Mouse (Mus musculus): Measurements from ENCODE around the gene Uvrag. TPM values are rescaled to one million over a fixed set of nuclear protein-coding genes. Genes with fewer than 3 reads are reported as not detected.

Gene Uvrag
- total and polyA plus RNA-seq, 3 experiments, result 13.1 to 29.9 (median 23.3) TPM

DNA sequence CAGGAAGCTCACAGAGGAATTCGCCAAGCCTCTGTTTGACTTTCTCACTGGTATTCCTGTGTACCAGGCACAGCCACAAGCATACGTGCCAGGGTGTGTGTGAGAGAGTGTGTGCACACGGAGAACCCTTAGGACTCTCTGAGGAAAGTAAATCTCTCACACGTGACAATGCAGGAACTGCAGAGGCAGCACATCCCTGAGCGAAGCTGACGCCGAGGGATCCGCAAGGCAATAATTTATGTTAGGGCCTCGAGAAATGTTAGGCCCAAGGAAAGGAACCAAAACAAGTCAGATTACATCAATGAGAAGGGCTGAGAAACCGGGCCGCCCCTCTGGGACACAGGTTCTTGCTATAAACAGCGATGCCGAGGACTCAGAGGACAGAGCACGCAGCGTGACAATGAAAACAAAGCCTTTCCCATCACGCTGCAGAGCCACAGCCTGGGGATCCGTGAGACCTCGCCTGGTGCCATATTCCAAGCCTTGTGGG is 216.5 kb downstream of the Uvrag start:
- TF ChIP-seq POLR2AphosphoS5 (IDR thresholded peaks at IDR 0.05; ENCODE audit: insufficient replicate concordance, low read depth, low read length) (no peak), GATA2 (IDR thresholded peaks at IDR 0.05; ENCODE audit: borderline replicate concordance, low read depth, low read length) (no peak)
- H3K4me1 ChIP-seq (ENCODE audit: insufficient read depth, low read depth, low read length), result no peaks in the 10 kb centered on the region
- no peaks in the 10 kb centered on the region for H3K9me3 ChIP-seq (replicated peaks)
- DNase-seq (ENCODE audit: low spot score) (no peak), ATAC-seq (ENCODE audit: extremely low read depth, insufficient number of reproducible peaks, low FRiP score, poor library complexity, severe bottlenecking) (no peak)
- peaks cover 20% of the 10 kb centered on the region for H3K36me3 ChIP-seq (replicated peaks)
- H3K4me3 ChIP-seq (ENCODE audit: low read depth, low read length), result no peak overlapping the region
- no peaks in the 10 kb centered on the region for H3K27me3 ChIP-seq (ENCODE audit: insufficient read depth, low read length)

DNA sequence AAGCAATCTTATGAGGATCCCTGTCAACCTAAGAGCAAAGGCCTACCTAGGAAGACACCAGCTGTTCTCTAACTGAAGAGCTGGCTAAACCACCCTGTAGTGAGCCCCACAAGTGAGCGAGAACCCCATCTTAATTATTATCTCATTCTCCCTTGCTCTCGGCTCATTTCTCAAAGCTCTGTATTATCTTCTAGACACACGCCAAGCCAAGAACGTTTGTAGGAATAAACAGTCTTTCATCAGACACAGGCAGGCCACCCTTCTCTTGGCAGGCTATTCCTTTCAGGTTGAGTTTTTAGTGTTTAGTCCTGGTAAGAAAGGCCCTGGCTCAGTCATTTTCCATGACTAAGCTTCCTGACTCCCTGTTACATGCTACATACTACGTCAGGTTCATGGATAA is 218.0 kb downstream of the Uvrag start:
- ATAC-seq (ENCODE audit: extremely low read depth, insufficient number of reproducible peaks, low FRiP score, poor library complexity, severe bottlenecking), result no peak
- no peak for DNase-seq (ENCODE audit: low spot score)
- H3K36me3 ChIP-seq (replicated peaks), result peaks cover 20% of the 10 kb centered on the region
- H3K4me1 ChIP-seq (ENCODE audit: insufficient read depth, low read depth, low read length), result no peaks in the 10 kb centered on the region
- no peaks in the 10 kb centered on the region for H3K9me3 ChIP-seq (replicated peaks)
- no peak for TF ChIP-seq GATA2 (IDR thresholded peaks at IDR 0.05; ENCODE audit: borderline replicate concordance, low read depth, low read length)
- H3K4me3 ChIP-seq (ENCODE audit: low read depth, low read length), result no peak overlapping the region
- H3K27me3 ChIP-seq (ENCODE audit: insufficient read depth, low read length), result no peaks in the 10 kb centered on the region

DNA sequence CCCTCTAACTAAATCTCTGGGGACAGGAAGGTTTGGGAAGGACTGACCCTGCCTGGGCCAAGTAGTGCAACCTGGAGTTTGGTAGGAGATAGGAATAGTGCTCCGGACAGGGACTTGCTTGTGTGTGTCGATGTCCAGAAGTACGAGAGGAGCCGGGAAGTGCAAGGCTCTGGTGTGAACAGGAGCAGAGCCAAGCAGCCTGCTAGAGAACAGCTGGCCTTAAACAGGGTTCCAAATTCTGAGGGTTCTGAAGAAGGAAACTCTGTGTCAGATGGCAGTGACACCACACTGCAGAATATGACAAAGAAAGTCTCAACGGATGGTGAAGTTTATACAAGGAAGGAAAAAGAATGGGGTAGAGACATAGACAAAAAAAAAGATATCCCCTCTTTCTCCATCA is 223.5 kb downstream of the Uvrag start:
- ATAC-seq (ENCODE audit: extremely low read depth, insufficient number of reproducible peaks, low FRiP score, poor library complexity, severe bottlenecking), result no peak
- TF ChIP-seq TAL1 (conservative IDR thresholded peaks at IDR 0.05; ENCODE audit: low read depth, low read length) (no peak), GATA2 (IDR thresholded peaks at IDR 0.05; ENCODE audit: borderline replicate concordance, low read depth, low read length) (no peak), POLR2AphosphoS5 (IDR thresholded peaks at IDR 0.05; ENCODE audit: insufficient replicate concordance, low read depth, low read length) (no peak), GATA1 (IDR thresholded peaks at IDR 0.05; ENCODE audit: borderline replicate concordance, low read length) (no peak), CTCF (IDR thresholded peaks at IDR 0.05; ENCODE audit: low read depth, low read length) (no peak)
- H3K4me1 ChIP-seq (ENCODE audit: insufficient read depth, low read depth, low read length), result no peaks in the 10 kb centered on the region

DNA sequence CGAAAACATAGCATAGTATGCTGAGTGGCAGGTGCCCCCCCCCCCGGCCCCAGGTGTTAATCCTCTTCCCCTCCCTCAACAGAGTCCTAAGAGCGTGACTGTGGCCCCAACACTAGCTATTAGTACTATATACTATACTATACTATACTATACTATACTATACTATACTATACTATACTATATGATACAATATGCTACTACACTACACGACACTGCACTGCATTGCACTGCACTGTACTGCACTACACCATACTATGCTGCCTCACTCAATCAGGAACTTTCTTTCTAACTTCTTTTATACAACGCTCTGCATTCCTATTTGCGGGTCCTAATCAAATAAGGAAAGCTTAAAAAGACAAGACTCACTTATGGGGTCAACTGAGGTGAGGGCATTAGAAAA is 224.4 kb downstream of the Uvrag start:
- no peak for DNase-seq (ENCODE audit: low spot score)
- no peaks in the 10 kb centered on the region for H3K9me3 ChIP-seq (replicated peaks)
- peaks cover 7% of the 10 kb centered on the region for H3K36me3 ChIP-seq (replicated peaks)
- H3K4me1 ChIP-seq (ENCODE audit: insufficient read depth, low read depth, low read length), result no peaks in the 10 kb centered on the region
- no peaks in the 10 kb centered on the region for H3K27me3 ChIP-seq (ENCODE audit: insufficient read depth, low read length)
- TF ChIP-seq TAL1 (conservative IDR thresholded peaks at IDR 0.05; ENCODE audit: low read depth, low read length) (no peak), GATA1 (IDR thresholded peaks at IDR 0.05; ENCODE audit: borderline replicate concordance, low read length) (no peak), CTCF (IDR thresholded peaks at IDR 0.05; ENCODE audit: low read depth, low read length) (no peak), POLR2AphosphoS5 (IDR thresholded peaks at IDR 0.05; ENCODE audit: insufficient replicate concordance, low read depth, low read length) (no peak), GATA2 (IDR thresholded peaks at IDR 0.05; ENCODE audit: borderline replicate concordance, low read depth, low read length) (no peak)
- no peak overlapping the region for H3K4me3 ChIP-seq (ENCODE audit: low read depth, low read length)
- no peak for ATAC-seq (ENCODE audit: extremely low read depth, insufficient number of reproducible peaks, low FRiP score, poor library complexity, severe bottlenecking)

More for the DNA sequence above, 223.5 kb downstream of the Uvrag start:
- H3K4me3 ChIP-seq (ENCODE audit: low read depth, low read length), result no peak overlapping the region
- H3K36me3 ChIP-seq (replicated peaks), result peaks cover 7% of the 10 kb centered on the region
- DNase-seq (ENCODE audit: low spot score), result no peak
- no peaks in the 10 kb centered on the region for H3K9me3 ChIP-seq (replicated peaks)
- H3K27me3 ChIP-seq (ENCODE audit: insufficient read depth, low read length), result no peaks in the 10 kb centered on the region

DNA sequence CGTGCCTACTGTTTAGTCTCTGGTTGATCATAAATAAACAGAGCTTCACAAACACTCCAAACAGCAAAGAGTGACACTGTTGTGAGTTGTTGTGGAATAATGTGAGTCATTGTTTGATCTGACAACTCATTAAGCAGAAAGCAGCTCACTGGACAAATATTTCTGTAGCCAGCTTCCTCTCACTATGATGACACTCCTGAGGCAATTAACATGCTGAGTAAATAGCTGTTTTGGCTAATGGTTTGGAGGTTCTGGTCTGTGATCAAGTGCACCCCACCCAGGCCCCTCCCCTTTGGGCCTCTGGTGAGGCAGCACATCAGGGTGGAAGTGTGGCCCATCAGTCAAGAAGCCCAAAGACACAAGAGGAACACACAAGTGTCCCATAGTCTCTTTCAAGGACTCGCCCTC is 228.0 kb downstream of the Uvrag start:
- H3K4me1 ChIP-seq (ENCODE audit: insufficient read depth, low read depth, low read length), result no peaks in the 10 kb centered on the region
- no peaks in the 10 kb centered on the region for H3K9me3 ChIP-seq (replicated peaks)
- H3K36me3 ChIP-seq (replicated peaks), result peaks cover 7% of the 10 kb centered on the region
- no peaks in the 10 kb centered on the region for H3K27me3 ChIP-seq (ENCODE audit: insufficient read depth, low read length)
- DNase-seq (ENCODE audit: low spot score) (no peak), ATAC-seq (ENCODE audit: extremely low read depth, insufficient number of reproducible peaks, low FRiP score, poor library complexity, severe bottlenecking) (no peak)
- no peak overlapping the region for H3K4me3 ChIP-seq (ENCODE audit: low read depth, low read length)
- TF ChIP-seq CTCF (IDR thresholded peaks at IDR 0.05; ENCODE audit: low read depth, low read length) (no peak), GATA1 (IDR thresholded peaks at IDR 0.05; ENCODE audit: borderline replicate concordance, low read length) (no peak), POLR2AphosphoS5 (IDR thresholded peaks at IDR 0.05; ENCODE audit: insufficient replicate concordance, low read depth, low read length) (no peak), TAL1 (conservative IDR thresholded peaks at IDR 0.05; ENCODE audit: low read depth, low read length) (no peak), GATA2 (IDR thresholded peaks at IDR 0.05; ENCODE audit: borderline replicate concordance, low read depth, low read length) (no peak)

DNA sequence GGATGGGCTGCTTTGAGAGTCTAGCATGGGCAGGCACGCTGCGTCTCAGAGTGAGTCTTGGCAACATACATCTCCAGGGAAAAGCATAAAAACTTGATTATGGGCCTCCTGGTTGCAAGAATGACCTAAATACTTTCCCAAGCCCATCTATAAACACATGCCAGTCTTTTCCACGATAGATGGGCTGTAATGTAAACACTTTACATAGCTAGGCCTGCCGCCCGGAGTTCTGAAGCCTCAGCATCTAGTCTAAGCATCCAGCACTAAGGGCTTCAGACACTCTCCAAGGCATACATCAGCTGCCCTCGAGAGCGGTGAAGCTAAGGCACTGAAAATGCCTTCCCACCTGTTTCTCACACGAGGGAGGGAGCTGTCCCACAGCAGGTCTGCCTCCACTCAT is 229.7 kb downstream of the Uvrag start:
- no peaks in the 10 kb centered on the region for H3K4me1 ChIP-seq (ENCODE audit: insufficient read depth, low read depth, low read length)
- no peak overlapping the region for H3K4me3 ChIP-seq (ENCODE audit: low read depth, low read length)
- TF ChIP-seq GATA1 (IDR thresholded peaks at IDR 0.05; ENCODE audit: borderline replicate concordance, low read length), result no peak
- TF ChIP-seq GATA2 (IDR thresholded peaks at IDR 0.05; ENCODE audit: borderline replicate concordance, low read depth, low read length), result no peak
- no peak for TF ChIP-seq TAL1 (conservative IDR thresholded peaks at IDR 0.05; ENCODE audit: low read depth, low read length)
- no peak for TF ChIP-seq POLR2AphosphoS5 (IDR thresholded peaks at IDR 0.05; ENCODE audit: insufficient replicate concordance, low read depth, low read length)
- TF ChIP-seq CTCF (IDR thresholded peaks at IDR 0.05; ENCODE audit: low read depth, low read length), result no peak
- H3K27me3 ChIP-seq (ENCODE audit: insufficient read depth, low read length), result no peaks in the 10 kb centered on the region
- H3K36me3 ChIP-seq (replicated peaks), result peaks cover 10% of the 10 kb centered on the region
- ATAC-seq (ENCODE audit: extremely low read depth, insufficient number of reproducible peaks, low FRiP score, poor library complexity, severe bottlenecking), result no peak
- DNase-seq (ENCODE audit: low spot score), result no peak
- H3K9me3 ChIP-seq (replicated peaks), result no peaks in the 10 kb centered on the region

DNA sequence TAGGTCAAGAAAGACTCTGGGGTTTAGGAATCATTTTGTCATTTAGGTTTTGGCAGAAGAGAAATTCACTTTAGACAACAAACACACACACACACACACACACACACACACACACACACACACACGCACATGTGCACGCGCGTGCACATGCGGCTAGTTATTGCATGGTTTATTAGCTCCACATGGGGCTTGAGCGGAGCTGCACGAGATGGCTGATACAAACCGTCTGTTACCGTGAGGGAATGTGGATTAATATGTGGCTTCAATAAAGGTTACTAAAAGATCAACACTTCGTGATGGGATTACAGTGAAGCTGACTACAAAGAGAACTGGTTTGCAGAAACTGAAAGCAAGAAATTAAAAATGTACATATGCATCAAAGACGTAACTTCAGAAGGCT is 230.2 kb downstream of the Uvrag start:
- H3K4me1 ChIP-seq (ENCODE audit: insufficient read depth, low read depth, low read length), result no peaks in the 10 kb centered on the region
- peaks cover 16% of the 10 kb centered on the region for H3K36me3 ChIP-seq (replicated peaks)
- DNase-seq (ENCODE audit: low spot score) (no peak), ATAC-seq (ENCODE audit: extremely low read depth, insufficient number of reproducible peaks, low FRiP score, poor library complexity, severe bottlenecking) (no peak)
- no peak overlapping the region for H3K4me3 ChIP-seq (ENCODE audit: low read depth, low read length)
- TF ChIP-seq GATA1 (IDR thresholded peaks at IDR 0.05; ENCODE audit: borderline replicate concordance, low read length) (no peak), POLR2AphosphoS5 (IDR thresholded peaks at IDR 0.05; ENCODE audit: insufficient replicate concordance, low read depth, low read length) (no peak), TAL1 (conservative IDR thresholded peaks at IDR 0.05; ENCODE audit: low read depth, low read length) (no peak), GATA2 (IDR thresholded peaks at IDR 0.05; ENCODE audit: borderline replicate concordance, low read depth, low read length) (no peak), CTCF (IDR thresholded peaks at IDR 0.05; ENCODE audit: low read depth, low read length) (no peak)
- H3K9me3 ChIP-seq (replicated peaks), result no peaks in the 10 kb centered on the region
- no peaks in the 10 kb centered on the region for H3K27me3 ChIP-seq (ENCODE audit: insufficient read depth, low read length)

Data from G1E (cell line).